Mouse (Mus musculus) liver, embryonic 11.5 days (tissue): ENCODE measurements at regions not wholly inside any gene's neighbourhood (a gene's known extent, or its start where the extent isn't known, plus 50 kb on each side); places are given as distances from the start of the nearest gene placed in this dataset.

Experiments used
- ATAC-seq: fragments of 200-750 bp; cut with Nextera tagmentation; replicated peaks from 2 replicates; pipeline ENCODE4 v1.8.0; 2017; ENCODE audit warnings: moderate number of reproducible peaks, mild to moderate bottlenecking, moderate TSS enrichment, moderate library complexity; ENCODE audit not compliant: low FRiP score
- DNase-seq: peaks from one replicate; pipeline ENCODE4 v3.0.0-alpha.2; 2017; ENCODE audit warnings: low spot score
- H3K27ac ChIP-seq: fragments of 300-500 bp; sonication (generic); 2 replicates; pipeline ENCODE4 v1.5.1; 2014; ENCODE audit warnings: mild to moderate bottlenecking, low read depth, low read length, control low read depth
- H3K27me3 ChIP-seq: fragments of 300-500 bp; sonication (generic); replicated peaks from 2 replicates; pipeline ENCODE4 v1.6.1; 2014; ENCODE audit warnings: low read length, mixed read lengths; ENCODE audit not compliant: control insufficient read depth, insufficient read depth
- H3K36me3 ChIP-seq: fragments of 300-500 bp; sonication (generic); 2 replicates; pipeline ENCODE4 v1.6.1; 2014; ENCODE audit warnings: mild to moderate bottlenecking, low read length, moderate library complexity, mixed read lengths; ENCODE audit not compliant: control insufficient read depth, insufficient read depth
- H3K4me1 ChIP-seq: fragments of 300-500 bp; sonication (generic); replicated peaks from 2 replicates; pipeline ENCODE4 v1.6.1; 2014; ENCODE audit warnings: low read length, mixed read lengths; ENCODE audit not compliant: control insufficient read depth, insufficient read depth
- H3K4me2 ChIP-seq: fragments of 300-500 bp; sonication (generic); 2 replicates; pipeline ENCODE4 v1.6.1; 2014; ENCODE audit warnings: mild to moderate bottlenecking, control low read depth, moderate library complexity
- H3K4me3 ChIP-seq: fragments of 300-500 bp; sonication (generic); 2 replicates; pipeline ENCODE4 v1.5.1; 2014; ENCODE audit warnings: low read depth, low read length, control low read depth
- H3K9ac ChIP-seq: fragments of 300-500 bp; sonication (generic); 2 replicates; pipeline ENCODE4 v1.6.1; 2014; ENCODE audit warnings: low read depth, low read length, control low read depth
- H3K9me3 ChIP-seq: fragments of 300-500 bp; sonication (generic); 2 replicates; pipeline ENCODE4 v1.6.1; 2016; ENCODE audit warnings: low read length, inconsistent platforms, mixed read lengths; ENCODE audit not compliant: control insufficient read depth
- WGBS: fragments of 180-500 bp; shearing (Covaris S2); extraction: QIAGEN DNeasy Blood & Tissue Kit; methylation state at CpG from one replicate; pipeline ENCODE4 v1.1.7; 2014; 5-methylcytosine and 5-hydroxymethylcytosine counted together

GRCm38 (mm10) chr8:36304809-36305208 is 539.2 kb downstream of the Gm19410 start:
- H3K9me3 ChIP-seq, result no peaks in the 10 kb centered on the region
- no peaks in the 10 kb centered on the region for H3K27me3 ChIP-seq
- H3K27ac ChIP-seq, result no peak overlapping the region
- no peak for DNase-seq
- no peaks in the 10 kb centered on the region for H3K36me3 ChIP-seq
- H3K9ac ChIP-seq, result no peak overlapping the region
- no peak for ATAC-seq
- no peak overlapping the region for H3K4me3 ChIP-seq
- no peak overlapping the region for H3K4me2 ChIP-seq
- H3K4me1 ChIP-seq, result no peaks in the 10 kb centered on the region
- WGBS, result 89% methylated on average over 10 of the region's 10 CpGs

- Histone ChIP-seq H3K4me3 (no peak overlapping the region), H3K36me3 (no peaks in the 10 kb centered on the region), H3K27ac (no peak overlapping the region), H3K4me1 (no peaks in the 10 kb centered on the region), H3K27me3 (no peaks in the 10 kb centered on the region), H3K9me3 (no peaks in the 10 kb centered on the region), H3K9ac (no peak overlapping the region), H3K4me2 (no peak overlapping the region)
- 78% methylated on average over 4 of the region's 4 CpGs for WGBS
- ATAC-seq, result no peak
- DNase-seq, result no peak
Observed at GRCm38 (mm10) chr8:36306336-36306735, 540.7 kb downstream of the Gm19410 start.

- H3K9me3 ChIP-seq, result no peaks in the 10 kb centered on the region
- H3K4me1 ChIP-seq, result no peaks in the 10 kb centered on the region
- ATAC-seq, result no peak
- no peaks in the 10 kb centered on the region for H3K36me3 ChIP-seq
- 86% methylated on average over 8 of the region's 8 CpGs for WGBS
- H3K4me2 ChIP-seq, result no peak overlapping the region
- H3K9ac ChIP-seq, result no peak overlapping the region
- DNase-seq, result no peak
- no peaks in the 10 kb centered on the region for H3K27me3 ChIP-seq
- H3K4me3 ChIP-seq, result no peak overlapping the region
- no peak overlapping the region for H3K27ac ChIP-seq
Observed at GRCm38 (mm10) chr8:36307496-36307895, 541.9 kb downstream of the Gm19410 start.

GRCm38 (mm10) chr8:36308056-36308455 is 542.5 kb downstream of the Gm19410 start:
- Histone ChIP-seq H3K9me3 (no peaks in the 10 kb centered on the region), H3K9ac (no peak overlapping the region), H3K4me3 (no peak overlapping the region), H3K36me3 (no peaks in the 10 kb centered on the region), H3K27ac (no peak overlapping the region), H3K27me3 (no peaks in the 10 kb centered on the region), H3K4me2 (no peak overlapping the region), H3K4me1 (no peaks in the 10 kb centered on the region)
- WGBS, result 79% methylated on average over 2 of the region's 2 CpGs
- ATAC-seq (no peak; the same call in 1 of the 2 replicates), DNase-seq (no peak)

GRCm38 (mm10) chr8:36309326-36309725 is 543.7 kb downstream of the Gm19410 start:
- ATAC-seq, result no peak
- Histone ChIP-seq H3K36me3 (no peaks in the 10 kb centered on the region), H3K4me3 (no peak overlapping the region), H3K4me2 (no peak overlapping the region), H3K27ac (no peak overlapping the region), H3K4me1 (no peaks in the 10 kb centered on the region), H3K9ac (no peak overlapping the region), H3K9me3 (no peaks in the 10 kb centered on the region), H3K27me3 (no peaks in the 10 kb centered on the region)
- WGBS, result 84% methylated on average over 6 of the region's 6 CpGs
- DNase-seq, result no peak

- no peak for DNase-seq
- no peaks in the 10 kb centered on the region for H3K27me3 ChIP-seq
Observed at GRCm38 (mm10) chr8:36309952-36310351, 544.4 kb downstream of the Gm19410 start.

GRCm38 (mm10) chr8:36311734-36312133 is 546.1 kb downstream of the Gm19410 start:
- 75% methylated on average over 5 of the region's 5 CpGs for WGBS
- H3K27ac ChIP-seq, result no peak overlapping the region
- ATAC-seq, result no peak

More at GRCm38 (mm10) chr8:36309952-36310351, 544.4 kb downstream of the Gm19410 start:
- H3K9ac ChIP-seq, result no peak overlapping the region
- no peak overlapping the region for H3K4me3 ChIP-seq
- no peaks in the 10 kb centered on the region for H3K36me3 ChIP-seq
- H3K4me1 ChIP-seq, result no peaks in the 10 kb centered on the region
- 75% methylated on average over 10 of the region's 10 CpGs for WGBS
- no peaks in the 10 kb centered on the region for H3K9me3 ChIP-seq
- no peak overlapping the region for H3K4me2 ChIP-seq
- H3K27ac ChIP-seq, result no peak overlapping the region
- ATAC-seq, result no peak

GRCm38 (mm10) chr8:36312963-36313362 is 547.4 kb downstream of the Gm19410 start:
- Histone ChIP-seq H3K27ac (no peak overlapping the region), H3K9me3 (no peaks in the 10 kb centered on the region), H3K4me1 (no peaks in the 10 kb centered on the region), H3K4me2 (no peak overlapping the region), H3K27me3 (no peaks in the 10 kb centered on the region), H3K36me3 (no peaks in the 10 kb centered on the region), H3K4me3 (no peak overlapping the region), H3K9ac (no peak overlapping the region)
- DNase-seq (no peak), ATAC-seq (no peak)
- 84% methylated on average over 3 of the region's 3 CpGs for WGBS

More at GRCm38 (mm10) chr8:36311734-36312133, 546.1 kb downstream of the Gm19410 start:
- Histone ChIP-seq H3K4me1 (no peaks in the 10 kb centered on the region), H3K4me2 (no peak overlapping the region), H3K27me3 (no peaks in the 10 kb centered on the region), H3K9ac (no peak overlapping the region), H3K4me3 (no peak overlapping the region), H3K9me3 (no peaks in the 10 kb centered on the region), H3K36me3 (no peaks in the 10 kb centered on the region)
- no peak for DNase-seq

GRCm38 (mm10) chr8:36318396-36318795 is 552.8 kb downstream of the Gm19410 start:
- 75% methylated on average over 2 of the region's 2 CpGs for WGBS
- Histone ChIP-seq H3K4me1 (no peaks in the 10 kb centered on the region; the same call in 1 of the 2 replicates), H3K27ac (no peak overlapping the region), H3K27me3 (no peaks in the 10 kb centered on the region), H3K9ac (no peak overlapping the region), H3K4me3 (no peak overlapping the region), H3K36me3 (no peaks in the 10 kb centered on the region), H3K4me2 (no peak overlapping the region), H3K9me3 (no peaks in the 10 kb centered on the region)
- no peak for ATAC-seq
- DNase-seq, result no peak
